Mouse (Mus musculus) neural tube, embryonic 14.5 days (tissue): ENCODE results near the gene Wdtc1. TPM values are rescaled to one million over a fixed set of nuclear protein-coding genes. Genes with fewer than 3 reads are reported as not detected.

Source experiments
- ATAC-seq: fragments of 200-750 bp; cut with Nextera tagmentation; 2 replicates; pipeline ENCODE4 v1.8.0; 2017; ENCODE audit warnings: low read depth, mild to moderate bottlenecking, moderate TSS enrichment, moderate library complexity
- H3K27ac ChIP-seq: fragments of 300-500 bp; sonication (generic); 2 replicates; pipeline ENCODE4 v1.5.1; 2014; ENCODE audit warnings: low read depth, mild to moderate bottlenecking, control low read depth, low read length, moderate library complexity, mixed read lengths
- H3K27me3 ChIP-seq: fragments of 300-500 bp; sonication (generic); 2 replicates; pipeline ENCODE4 v1.6.1; 2014; ENCODE audit warnings: low read length; ENCODE audit not compliant: control insufficient read depth, insufficient read depth
- H3K36me3 ChIP-seq: fragments of 300-500 bp; sonication (generic); 2 replicates; pipeline ENCODE4 v1.6.1; 2014; ENCODE audit warnings: low read length, mixed read lengths; ENCODE audit not compliant: control insufficient read depth, insufficient read depth
- H3K4me1 ChIP-seq: fragments of 300-500 bp; sonication (generic); 2 replicates; pipeline ENCODE4 v1.6.1; 2014; ENCODE audit warnings: low read length; ENCODE audit not compliant: control insufficient read depth, insufficient read depth
- H3K4me2 ChIP-seq: fragments of 300-500 bp; sonication (generic); 2 replicates; pipeline ENCODE4 v1.6.1; 2014; ENCODE audit warnings: mild to moderate bottlenecking, low read depth, low read length, control low read depth
- H3K4me3 ChIP-seq: fragments of 300-500 bp; sonication (generic); 2 replicates; pipeline ENCODE4 v1.5.1; 2014; ENCODE audit warnings: low read depth, low read length, control low read depth, mixed read lengths
- H3K9ac ChIP-seq: fragments of 300-500 bp; sonication (generic); replicated peaks from 2 replicates; pipeline ENCODE4 v1.6.1; 2014; ENCODE audit warnings: low read depth, mild to moderate bottlenecking, control low read depth, low read length, mixed read lengths
- H3K9me3 ChIP-seq: fragments of 300-500 bp; sonication (generic); 2 replicates; pipeline ENCODE4 v1.6.1; 2016; ENCODE audit warnings: low read length; ENCODE audit not compliant: control insufficient read depth
- WGBS: fragments of 180-500 bp; shearing (Covaris S2); extraction: QIAGEN DNeasy Blood & Tissue Kit; methylation state at CpG from one replicate; pipeline ENCODE4 v1.1.7; 2014; 5-methylcytosine and 5-hydroxymethylcytosine counted together
- polyA plus RNA-seq: library from polyadenylated mRNA; unstranded; fragments of >200 nt; fragmentation: Nextera tagmentation; extraction: Ambion mirVana; gene quantifications from 2 replicates; pipeline ENCODE4 v1.2.1, GENCODE M21; 2014

Gene Wdtc1
- polyA plus RNA-seq, 1 experiment from 2014 or later, result 22.3 TPM

- ATAC-seq, result peak; percentile 97
- under 1% methylated on average over 48 of the region's 60 CpGs for WGBS
- H3K4me3 ChIP-seq, result peak overlapping the region; percentile 78
Measured at GRCm38 (mm10) chr4:133339148-133339749, 14.0 kb downstream of the Wdtc1 start.

GRCm38 (mm10) chr4:133338521-133339095 lies 14.7 kb downstream of the Wdtc1 start:
- no peaks in the 10 kb centered on the region for H3K4me1 ChIP-seq
- no peak; the same call in 1 of the 2 replicates for ATAC-seq
- peak overlapping the region; percentile 78 for H3K9ac ChIP-seq
- no peaks in the 10 kb centered on the region for H3K36me3 ChIP-seq
- WGBS, result under 1% methylated on average over 37 of the region's 39 CpGs
- H3K27ac ChIP-seq, result peak overlapping the region; percentile 82
- no peaks in the 10 kb centered on the region for H3K27me3 ChIP-seq
- H3K9me3 ChIP-seq, result no peaks in the 10 kb centered on the region
- peak overlapping the region; percentile 78 for H3K4me3 ChIP-seq
- peak overlapping the region; percentile 55 for H3K4me2 ChIP-seq

More at GRCm38 (mm10) chr4:133339148-133339749, 14.0 kb downstream of the Wdtc1 start:
- peak overlapping the region; percentile 82 for H3K27ac ChIP-seq
- H3K9me3 ChIP-seq, result no peaks in the 10 kb centered on the region
- H3K9ac ChIP-seq, result peak overlapping the region; percentile 78
- no peaks in the 10 kb centered on the region for H3K4me1 ChIP-seq
- no peaks in the 10 kb centered on the region for H3K27me3 ChIP-seq
- H3K36me3 ChIP-seq, result no peaks in the 10 kb centered on the region
- peak overlapping the region; percentile 55 for H3K4me2 ChIP-seq

GRCm38 (mm10) chr4:133337833-133338520 lies 15.3 kb downstream of the Wdtc1 start:
- Histone ChIP-seq H3K27me3 (no peaks in the 10 kb centered on the region), H3K4me3 (peak overlapping the region; percentile 78), H3K9ac (peak overlapping the region; percentile 78; the same call in 1 of the 2 replicates), H3K4me2 (peak overlapping the region; percentile 55), H3K4me1 (no peaks in the 10 kb centered on the region), H3K9me3 (no peaks in the 10 kb centered on the region), H3K27ac (no peak overlapping the region), H3K36me3 (no peaks in the 10 kb centered on the region)
- ATAC-seq, result no peak
- 11% methylated on average over 14 of the region's 14 CpGs for WGBS

- no peak for ATAC-seq
- Histone ChIP-seq H3K27me3 (no peaks in the 10 kb centered on the region), H3K9ac (no peak overlapping the region), H3K4me2 (no peak overlapping the region), H3K4me1 (no peaks in the 10 kb centered on the region), H3K4me3 (no peak overlapping the region), H3K9me3 (no peaks in the 10 kb centered on the region), H3K36me3 (no peaks in the 10 kb centered on the region), H3K27ac (no peak overlapping the region)
- WGBS, result 74% methylated on average over 6 of the region's 6 CpGs
Measured at GRCm38 (mm10) chr4:133333306-133333705, 20.0 kb downstream of the Wdtc1 start.

DNA sequence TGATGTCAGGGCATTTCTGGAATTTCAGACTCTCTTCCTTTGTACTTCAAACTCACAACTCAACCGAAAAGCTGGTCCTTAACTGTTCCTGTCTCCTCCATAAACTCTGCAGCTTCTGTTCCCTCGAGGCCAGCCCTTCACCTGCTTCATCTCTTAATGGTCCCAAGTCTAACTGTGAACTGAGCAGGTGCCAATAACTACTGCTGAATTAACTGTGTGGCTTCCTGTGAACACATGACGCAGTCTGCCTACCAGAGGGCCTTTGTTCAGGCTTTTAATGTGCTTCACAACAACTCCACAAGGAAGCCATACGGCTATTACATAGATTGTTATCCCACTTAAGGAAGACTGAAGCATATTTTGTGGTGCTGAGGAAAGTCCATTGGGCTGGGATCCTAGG lies 23.0 kb downstream of the Wdtc1 start:
- H3K27me3 ChIP-seq, result no peaks in the 10 kb centered on the region
- no peaks in the 10 kb centered on the region for H3K9me3 ChIP-seq
- no peak overlapping the region for H3K27ac ChIP-seq
- no peak overlapping the region for H3K4me2 ChIP-seq
- no peak for ATAC-seq
- WGBS, result 78% methylated on average over 4 of the region's 4 CpGs
- H3K4me1 ChIP-seq, result no peaks in the 10 kb centered on the region
- H3K4me3 ChIP-seq, result no peak overlapping the region
- no peaks in the 10 kb centered on the region for H3K36me3 ChIP-seq
- no peak overlapping the region for H3K9ac ChIP-seq

DNA sequence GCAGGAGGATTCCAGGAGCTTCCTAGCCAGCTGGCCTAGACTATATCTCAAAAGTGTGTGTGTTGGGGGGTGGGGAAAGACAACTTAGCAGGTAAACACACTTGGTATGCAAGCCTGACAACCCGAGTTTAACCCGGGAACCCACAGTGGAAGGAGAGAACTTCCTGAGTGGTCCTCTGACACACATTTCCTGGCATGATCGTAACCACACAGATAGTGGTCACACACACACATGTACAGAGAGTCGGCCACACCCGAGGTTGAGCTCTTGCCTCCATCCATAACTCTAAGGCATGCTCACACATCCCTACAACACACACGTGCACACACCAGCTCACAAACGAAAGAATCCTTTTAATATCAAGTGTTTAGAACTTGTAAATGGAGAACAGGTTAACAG lies 25.2 kb downstream of the Wdtc1 start:
- Histone ChIP-seq H3K27me3 (no peaks in the 10 kb centered on the region), H3K4me3 (no peak overlapping the region), H3K36me3 (0 out of 2 replicates have a peak, but pooled peaks cover 4% of the 10 kb centered on the region), H3K9me3 (no peaks in the 10 kb centered on the region), H3K9ac (no peak overlapping the region), H3K4me1 (no peaks in the 10 kb centered on the region), H3K27ac (no peak overlapping the region), H3K4me2 (no peak overlapping the region)
- 90% methylated on average over 7 of the region's 7 CpGs for WGBS
- ATAC-seq, result no peak

DNA sequence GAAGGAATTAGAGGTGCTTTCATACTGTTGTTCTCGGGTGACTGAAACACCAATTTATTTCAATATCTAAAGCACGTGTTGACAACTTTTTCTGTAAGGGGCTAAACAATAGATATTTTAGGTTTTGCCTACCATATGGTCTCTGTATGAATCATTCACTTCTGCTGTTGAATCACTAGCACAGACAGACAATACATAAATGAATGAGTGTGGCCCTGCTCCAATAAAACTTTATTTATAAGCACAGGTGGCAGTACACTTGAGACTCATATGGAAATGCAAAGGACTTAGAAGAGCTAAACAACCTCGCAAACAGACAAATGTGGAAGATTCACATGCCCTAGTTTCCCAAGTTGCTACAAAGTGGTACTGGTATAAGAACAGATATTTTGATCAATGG lies 33.6 kb downstream of the Wdtc1 start:
- H3K9me3 ChIP-seq, result no peaks in the 10 kb centered on the region
- H3K4me1 ChIP-seq, result no peaks in the 10 kb centered on the region
- H3K27me3 ChIP-seq, result no peaks in the 10 kb centered on the region
- no peak overlapping the region for H3K4me2 ChIP-seq
- no peak overlapping the region for H3K27ac ChIP-seq
- H3K4me3 ChIP-seq, result no peak overlapping the region
- H3K9ac ChIP-seq, result no peak overlapping the region
- ATAC-seq, result no peak
- 0 out of 2 replicates have a peak, but pooled peaks cover 9% of the 10 kb centered on the region for H3K36me3 ChIP-seq
- 85% methylated on average over 3 of the region's 3 CpGs for WGBS

GRCm38 (mm10) chr4:133315991-133316390 lies 37.3 kb downstream of the Wdtc1 start:
- 88% methylated on average over 5 of the region's 5 CpGs for WGBS
- Histone ChIP-seq H3K27me3 (no peaks in the 10 kb centered on the region), H3K36me3 (no peaks in the 10 kb centered on the region), H3K4me2 (no peak overlapping the region), H3K4me3 (no peak overlapping the region), H3K4me1 (no peaks in the 10 kb centered on the region), H3K9me3 (no peaks in the 10 kb centered on the region), H3K27ac (no peak overlapping the region), H3K9ac (no peak overlapping the region)
- no peak for ATAC-seq

DNA sequence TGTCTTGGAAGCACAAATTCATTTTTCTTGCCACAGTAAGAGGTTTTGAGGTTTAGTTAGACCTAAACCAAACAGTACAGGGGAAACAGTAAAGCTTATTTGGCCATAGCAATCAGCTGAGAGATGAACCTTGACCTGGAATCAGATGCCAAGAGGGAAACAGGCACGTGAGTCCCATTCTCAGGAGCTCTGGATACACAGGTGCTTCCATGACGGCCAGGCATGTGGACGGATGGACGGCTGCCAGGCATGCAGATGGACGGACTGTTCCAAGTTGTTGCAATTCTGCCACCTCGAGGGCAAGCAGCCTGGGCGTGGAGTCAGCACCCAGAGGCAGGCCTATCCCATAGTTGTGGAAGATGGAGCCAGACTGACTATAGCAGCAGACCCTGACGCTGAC lies 38.4 kb downstream of the Wdtc1 start:
- Histone ChIP-seq H3K9me3 (no peaks in the 10 kb centered on the region), H3K27me3 (no peaks in the 10 kb centered on the region), H3K27ac (no peak overlapping the region), H3K4me3 (no peak overlapping the region), H3K4me1 (no peaks in the 10 kb centered on the region), H3K4me2 (no peak overlapping the region), H3K9ac (no peak overlapping the region), H3K36me3 (no peaks in the 10 kb centered on the region)
- no peak for ATAC-seq
- 84% methylated on average over 8 of the region's 8 CpGs for WGBS
